Mouse (Mus musculus) macrophage (primary cell): ENCODE measurements around the gene Tuba1b. TPM values are rescaled to one million over a fixed set of nuclear protein-coding genes. Genes with fewer than 3 reads are reported as not detected.
A peak's percentile ranks its signal among the peaks of the same experiment; 100 is the strongest.
"Not testable (repeated sequence)": the region's sequence is repeated elsewhere in the genome, so short reads cannot be mapped to it uniquely, and the experiment has no call there.

ENCODE experiments used
- H3K27ac ChIP-seq: fragments of 350-480 bp; formaldehyde crosslinking; 2 replicates; pipeline ENCODE4 v1.9.0; 2021
- H3K36me3 ChIP-seq: fragments of 350-480 bp; formaldehyde crosslinking; 2 replicates; pipeline ENCODE4 v1.9.0; 2021; ENCODE audit errors: inconsistent target
- H3K4me3 ChIP-seq: fragments of 350-480 bp; formaldehyde crosslinking; 2 replicates; pipeline ENCODE4 v1.9.0; 2021; ENCODE audit errors: inconsistent target
- H3K79me2 ChIP-seq: fragments of 350-480 bp; formaldehyde crosslinking; 2 replicates; pipeline ENCODE4 v1.9.0; 2021; ENCODE audit errors: inconsistent target
- WGBS: methylation state at CpG from one replicate; pipeline ENCODE4 v1.1.7; 2026; ENCODE audit warnings: inconsistent platforms; ENCODE audit not compliant: missing documents; 5-methylcytosine and 5-hydroxymethylcytosine counted together
- polyA plus RNA-seq: library from polyadenylated mRNA; stranded (reverse); fragments of 250-400 nt; gene quantifications from 3 replicates; pipeline ENCODE4 v1.2.4, GENCODE M21; 2018; ENCODE audit warnings: inconsistent platforms

Tuba1b gene
- polyA plus RNA-seq, 1 experiment from 2014 or later = 789 TPM

GRCm38 (mm10) chr15:98968701-98969371, 34.5 kb upstream of the Tuba1b start:
- WGBS = 90% methylated on average over 11 of the region's 12 CpGs
- H3K4me3 ChIP-seq = no peak overlapping the region
- H3K36me3 ChIP-seq = no peaks in the 10 kb centered on the region
- H3K79me2 ChIP-seq = no peaks in the 10 kb centered on the region
- H3K27ac ChIP-seq = no peak overlapping the region

- Histone ChIP-seq H3K79me2 (no peaks in the 10 kb centered on the region), H3K36me3 (no peaks in the 10 kb centered on the region), H3K27ac (no peak overlapping the region), H3K4me3 (no peak overlapping the region)
- 94% methylated on average over 3 of the region's 3 CpGs for WGBS
These were observed 25.2 kb upstream of the Tuba1b start for GRCm38 (mm10) chr15:98959531-98959930.

GRCm38 (mm10) chr15:98958901-98959420, 24.6 kb upstream of the Tuba1b start:
- H3K79me2 ChIP-seq = no peaks in the 10 kb centered on the region
- no peak overlapping the region for H3K4me3 ChIP-seq
- no peak overlapping the region for H3K27ac ChIP-seq
- no peaks in the 10 kb centered on the region for H3K36me3 ChIP-seq
- 73% methylated on average over 3 of the region's 4 CpGs for WGBS

GRCm38 (mm10) chr15:98957475-98957874, 23.1 kb upstream of the Tuba1b start:
- Histone ChIP-seq H3K27ac (no peak overlapping the region), H3K4me3 (no peak overlapping the region), H3K79me2 (peaks cover 4% of the 10 kb centered on the region), H3K36me3 (no peaks in the 10 kb centered on the region)
- WGBS = 97% methylated on average over 2 of the region's 5 CpGs

- H3K79me2 ChIP-seq = peaks cover 13% of the 10 kb centered on the region
- H3K36me3 ChIP-seq = no peaks in the 10 kb centered on the region
- no peak overlapping the region for H3K27ac ChIP-seq
- no peak overlapping the region for H3K4me3 ChIP-seq
- 96% methylated on average over 4 of the region's 4 CpGs for WGBS
These were observed 21.6 kb upstream of the Tuba1b start for GRCm38 (mm10) chr15:98956000-98956399.

- H3K27ac ChIP-seq = no peak overlapping the region
- WGBS = 94% methylated on average over 4 of the region's 4 CpGs
- H3K36me3 ChIP-seq = no peaks in the 10 kb centered on the region
- no peak overlapping the region for H3K4me3 ChIP-seq
- H3K79me2 ChIP-seq = peaks cover 13% of the 10 kb centered on the region
These were observed 21.0 kb upstream of the Tuba1b start for GRCm38 (mm10) chr15:98955324-98955723.

GRCm38 (mm10) chr15:98954425-98955253, 20.3 kb upstream of the Tuba1b start:
- Histone ChIP-seq H3K27ac (no peak overlapping the region), H3K79me2 (peaks cover 13% of the 10 kb centered on the region), H3K36me3 (no peaks in the 10 kb centered on the region), H3K4me3 (no peak overlapping the region)
- 91% methylated on average over 14 of the region's 14 CpGs for WGBS

GRCm38 (mm10) chr15:98953401-98954356, 19.3 kb upstream of the Tuba1b start, which contains the start of the genes Gm49450 and Tuba1a:
TSS of gene Gm49450 (minus strand) at chr15:98953551.
TSS of gene Tuba1a (minus strand) at chr15:98953703.
- peaks cover 13% of the 10 kb centered on the region for H3K79me2 ChIP-seq
- H3K4me3 ChIP-seq = peak within 1 kb of the TSS; percentile 91
- WGBS = 16% methylated on average over 28 of the region's 28 CpGs
- H3K27ac ChIP-seq = peak within 1 kb of the TSS; percentile 77
- H3K36me3 ChIP-seq = no peaks in the 10 kb centered on the region

- H3K27ac ChIP-seq = peak overlapping the region; percentile 77
- H3K4me3 ChIP-seq = peak overlapping the region; percentile 91
- peaks cover 13% of the 10 kb centered on the region for H3K79me2 ChIP-seq
- WGBS = 1% methylated on average over 40 of the region's 41 CpGs
- H3K36me3 ChIP-seq = no peaks in the 10 kb centered on the region
These were observed 18.5 kb upstream of the Tuba1b start for GRCm38 (mm10) chr15:98952751-98953400.

- Histone ChIP-seq H3K4me3 (peak overlapping the region; percentile 91), H3K36me3 (no peaks in the 10 kb centered on the region), H3K27ac (peak overlapping the region; percentile 77), H3K79me2 (peaks cover 13% of the 10 kb centered on the region)
- WGBS = 80% methylated on average over 5 of the region's 5 CpGs
These were observed 17.7 kb upstream of the Tuba1b start for GRCm38 (mm10) chr15:98952063-98952455.

GRCm38 (mm10) chr15:98951122-98952062, 17.0 kb upstream of the Tuba1b start:
- not testable (repeated sequence) for H3K36me3 ChIP-seq
- Histone ChIP-seq H3K79me2 (peaks cover 13% of the 10 kb centered on the region), H3K4me3 (peak overlapping the region; percentile 91; the same call in 1 of the 2 replicates), H3K27ac (peak overlapping the region; percentile 77; the same call in 1 of the 2 replicates)
- 91% methylated on average over 4 of the region's 15 CpGs for WGBS

- no peak overlapping the region for H3K27ac ChIP-seq
- H3K36me3 ChIP-seq = no peaks in the 10 kb centered on the region
- WGBS = 94% methylated on average over 3 of the region's 3 CpGs
- H3K4me3 ChIP-seq = no peak overlapping the region
- H3K79me2 ChIP-seq = peaks cover 13% of the 10 kb centered on the region
These were observed 15.2 kb upstream of the Tuba1b start for GRCm38 (mm10) chr15:98949607-98949892.
